Mouse (Mus musculus): ENCODE measurements around the gene Ccdc34.

DNA sequence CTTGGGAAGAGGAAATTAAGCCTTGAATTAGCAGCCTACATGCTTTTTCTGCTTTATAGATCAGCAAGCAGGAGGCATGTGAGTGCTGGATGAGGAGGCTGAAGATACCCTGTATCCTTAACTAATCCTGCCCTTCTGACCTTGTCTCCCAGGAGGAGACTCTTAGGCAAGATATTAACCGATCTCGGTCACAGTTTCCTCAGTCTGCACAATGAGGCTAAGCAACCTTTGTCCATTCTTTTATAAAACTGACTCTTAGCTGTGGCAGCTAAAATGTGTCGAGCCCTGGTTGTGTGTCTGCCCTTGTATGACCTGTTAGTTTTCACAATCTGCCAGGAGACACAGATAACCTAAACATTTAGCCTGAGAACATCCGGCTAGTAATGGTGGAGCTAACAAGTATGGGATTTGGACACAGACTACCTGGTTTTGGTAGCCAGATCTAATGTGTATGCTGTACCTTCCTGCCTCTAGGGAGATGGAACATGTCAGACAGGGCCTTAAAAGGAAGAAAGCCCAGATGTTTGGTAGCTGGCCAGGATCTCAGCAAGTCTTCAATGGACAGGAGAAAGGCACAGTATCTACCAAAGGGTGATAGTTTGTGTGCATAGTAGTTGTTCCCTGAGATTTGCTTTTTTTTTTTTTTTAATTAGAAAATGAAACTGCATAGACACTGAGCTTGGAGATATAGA is 165.3 kb downstream of the Ccdc34 start:
- TF ChIP-seq POLR2A (IDR thresholded peaks at IDR 0.05; ENCODE audit: insufficient read depth, low read length) (no peak), EP300 (IDR thresholded peaks at IDR 0.05; ENCODE audit: insufficient read depth, low read depth, low read length) (no peak)

All from ES-Bruce4 (cell line).